Mouse (Mus musculus) stomach, embryonic 14.5 days (tissue): ENCODE measurements around the gene 1700109H08Rik. TPM values are rescaled to one million over a fixed set of nuclear protein-coding genes. Genes with fewer than 3 reads are reported as not detected.
A peak's percentile ranks its signal among the peaks of the same experiment; 100 is the strongest.
"Not testable (repeated sequence)": the region's sequence is repeated elsewhere in the genome, so short reads cannot be mapped to it uniquely, and the experiment has no call there.

Source experiments
- ATAC-seq: fragments of 200-750 bp; cut with Nextera tagmentation; 2 replicates; pipeline ENCODE4 v1.8.0; 2017; ENCODE audit warnings: low read depth, moderate TSS enrichment; ENCODE audit not compliant: insufficient number of reproducible peaks, insufficient read depth, low FRiP score
- H3K27ac ChIP-seq: fragments of 300-500 bp; sonication (generic); 2 replicates; pipeline ENCODE4 v1.5.1; 2014; ENCODE audit warnings: mild to moderate bottlenecking, low read length, moderate library complexity, mixed read lengths
- H3K27me3 ChIP-seq: fragments of 300-500 bp; sonication (generic); 2 replicates; pipeline ENCODE4 v1.6.1; 2014; ENCODE audit warnings: low read length, control low read depth, mixed read lengths; ENCODE audit not compliant: control insufficient read depth, insufficient read depth
- H3K36me3 ChIP-seq: fragments of 300-500 bp; sonication (generic); 2 replicates; pipeline ENCODE4 v1.6.1; 2014; ENCODE audit warnings: mild to moderate bottlenecking, control low read depth, low read length, moderate library complexity, mixed read lengths; ENCODE audit not compliant: control insufficient read depth, insufficient read depth
- H3K4me1 ChIP-seq: fragments of 300-500 bp; sonication (generic); 2 replicates; pipeline ENCODE4 v1.6.1; 2014; ENCODE audit warnings: low read length, control low read depth, mixed read lengths; ENCODE audit not compliant: control insufficient read depth, insufficient read depth
- H3K4me2 ChIP-seq: fragments of 300-500 bp; sonication (generic); replicated peaks from 2 replicates; pipeline ENCODE4 v1.6.1; 2014; ENCODE audit warnings: low read depth, low read length, control low read depth
- H3K4me3 ChIP-seq: fragments of 300-500 bp; sonication (generic); 2 replicates; pipeline ENCODE4 v1.5.1; 2014; ENCODE audit warnings: low read depth, low read length, control low read depth
- H3K9ac ChIP-seq: fragments of 300-500 bp; sonication (generic); replicated peaks from 2 replicates; pipeline ENCODE4 v1.6.1; 2014; ENCODE audit warnings: low read depth, mild to moderate bottlenecking, control low read depth, low read length, moderate library complexity, mixed read lengths
- H3K9me3 ChIP-seq: fragments of 300-500 bp; sonication (generic); 2 replicates; pipeline ENCODE4 v1.6.1; 2016; ENCODE audit warnings: low read depth, low read length, control low read depth; ENCODE audit not compliant: control insufficient read depth
- WGBS: fragments of 180-500 bp; shearing (Covaris S2); extraction: QIAGEN DNeasy Blood & Tissue Kit; methylation state at CpG from one replicate; pipeline ENCODE4 v1.1.7; 2014; 5-methylcytosine and 5-hydroxymethylcytosine counted together
- polyA plus RNA-seq: library from polyadenylated mRNA; unstranded; fragments of >200 nt; fragmentation: Nextera tagmentation; extraction: Ambion mirVana; gene quantifications from 2 replicates; pipeline ENCODE4 v1.2.1, GENCODE M21; 2014

1700109H08Rik gene
- polyA plus RNA-seq, result 4.7 and 5.4 TPM in 2 replicates

- H3K4me1 ChIP-seq, result no peaks in the 10 kb centered on the region
- H3K4me3 ChIP-seq, result no peak within 1 kb of the TSS
- no peak for ATAC-seq
- no peaks in the 10 kb centered on the region for H3K9me3 ChIP-seq
- WGBS, result 94% methylated on average over 4 of the region's 4 CpGs
- H3K4me2 ChIP-seq, result no peak within 1 kb of the TSS
- no peaks in the 10 kb centered on the region for H3K27me3 ChIP-seq
- H3K27ac ChIP-seq, result no peak within 1 kb of the TSS
- no peak within 1 kb of the TSS for H3K9ac ChIP-seq
- H3K36me3 ChIP-seq, result peaks cover 64% of the 10 kb centered on the region
Observed at GRCm38 (mm10) chr5:3571266-3571665, at the start of gene 1700109H08Rik. Gene 1700109H08Rik, plus strand, starts transcription at chr5:3571566.

GRCm38 (mm10) chr5:3521741-3522140 is 49.6 kb upstream of the 1700109H08Rik start:
- 90% methylated on average over 12 of the region's 12 CpGs for WGBS
- H3K4me1 ChIP-seq, result no peaks in the 10 kb centered on the region
- H3K9me3 ChIP-seq, result no peaks in the 10 kb centered on the region
- no peak overlapping the region for H3K9ac ChIP-seq
- no peak for ATAC-seq
- H3K27ac ChIP-seq, result no peak overlapping the region
- no peak overlapping the region for H3K4me2 ChIP-seq
- H3K36me3 ChIP-seq, result peaks cover 8% of the 10 kb centered on the region; the same call in 1 of the 2 replicates
- H3K4me3 ChIP-seq, result no peak overlapping the region
- no peaks in the 10 kb centered on the region for H3K27me3 ChIP-seq

- Histone ChIP-seq H3K27ac (no peak overlapping the region), H3K4me1 (no peaks in the 10 kb centered on the region), H3K9ac (no peak overlapping the region), H3K4me3 (no peak overlapping the region), H3K4me2 (no peak overlapping the region), H3K36me3 (peaks cover 8% of the 10 kb centered on the region; the same call in 1 of the 2 replicates), H3K27me3 (no peaks in the 10 kb centered on the region), H3K9me3 (no peaks in the 10 kb centered on the region)
- 91% methylated on average over 10 of the region's 10 CpGs for WGBS
- no peak for ATAC-seq
Observed at GRCm38 (mm10) chr5:3522826-3523225, 48.5 kb upstream of the 1700109H08Rik start.

GRCm38 (mm10) chr5:3527041-3527691 is 44.2 kb upstream of the 1700109H08Rik start:
- Histone ChIP-seq H3K27ac (no peak overlapping the region; the same call in 1 of the 2 replicates), H3K9me3 (no peaks in the 10 kb centered on the region), H3K4me3 (no peak overlapping the region), H3K4me1 (no peaks in the 10 kb centered on the region), H3K9ac (no peak overlapping the region), H3K4me2 (no peak overlapping the region), H3K27me3 (no peaks in the 10 kb centered on the region), H3K36me3 (no peaks in the 10 kb centered on the region; the same call in 1 of the 2 replicates)
- WGBS, result 34% methylated on average over 5 of the region's 5 CpGs
- 0 out of 2 replicates have a peak, but pooled peaks have one; percentile 61 for ATAC-seq

GRCm38 (mm10) chr5:3529585-3530189 is 41.7 kb upstream of the 1700109H08Rik start:
- ATAC-seq, result no peak
- H3K36me3 ChIP-seq, result no peaks in the 10 kb centered on the region
- H3K9ac ChIP-seq, result no peak overlapping the region
- no peak overlapping the region for H3K27ac ChIP-seq
- H3K27me3 ChIP-seq, result no peaks in the 10 kb centered on the region
- H3K4me1 ChIP-seq, result no peaks in the 10 kb centered on the region
- WGBS, result 73% methylated on average over 10 of the region's 10 CpGs
- H3K4me2 ChIP-seq, result no peak overlapping the region
- no peak overlapping the region for H3K4me3 ChIP-seq
- H3K9me3 ChIP-seq, result no peaks in the 10 kb centered on the region

- H3K4me2 ChIP-seq, H3K4me3 ChIP-seq: not testable (repeated sequence)
Observed at GRCm38 (mm10) chr5:3532048-3532447, 39.3 kb upstream of the 1700109H08Rik start.

GRCm38 (mm10) chr5:3536592-3537212 is 34.7 kb upstream of the 1700109H08Rik start:
- Histone ChIP-seq H3K4me2 (no peak overlapping the region), H3K9me3 (no peaks in the 10 kb centered on the region), H3K4me1 (no peaks in the 10 kb centered on the region), H3K27me3 (no peaks in the 10 kb centered on the region), H3K4me3 (no peak overlapping the region), H3K36me3 (no peaks in the 10 kb centered on the region), H3K9ac (no peak overlapping the region), H3K27ac (no peak overlapping the region)
- no peak for ATAC-seq
- 71% methylated on average over 3 of the region's 3 CpGs for WGBS

More at GRCm38 (mm10) chr5:3532048-3532447, 39.3 kb upstream of the 1700109H08Rik start:
- H3K4me1 ChIP-seq, ATAC-seq, H3K27me3 ChIP-seq, H3K36me3 ChIP-seq, H3K27ac ChIP-seq, H3K9ac ChIP-seq, H3K9me3 ChIP-seq: not testable (repeated sequence)

GRCm38 (mm10) chr5:3538505-3539472 is 32.6 kb upstream of the 1700109H08Rik start:
- H3K4me2 ChIP-seq, result no peak overlapping the region
- H3K4me3 ChIP-seq, result no peak overlapping the region
- H3K4me1 ChIP-seq, result no peaks in the 10 kb centered on the region
- no peaks in the 10 kb centered on the region for H3K9me3 ChIP-seq
- no peaks in the 10 kb centered on the region for H3K27me3 ChIP-seq
- H3K9ac ChIP-seq, result no peak overlapping the region
- 55% methylated on average over 11 of the region's 11 CpGs for WGBS
- ATAC-seq, result no peak
- no peak overlapping the region for H3K27ac ChIP-seq
- H3K36me3 ChIP-seq, result no peaks in the 10 kb centered on the region
